Mouse (Mus musculus) liver, embryonic 14.5 days (tissue): ENCODE results near the gene Sec62.

Experiments
- CTCF ChIP-seq: IDR thresholded peaks from 2 replicates; pipeline ENCODE4 v1.5.1; 2016; ENCODE audit warnings: antibody characterized with exemption, low read depth, control low read depth
- EP300 ChIP-seq: IDR thresholded peaks from 2 replicates; pipeline ENCODE4 v1.6.1; 2016; ENCODE audit warnings: antibody characterized with exemption, low read depth

DNA sequence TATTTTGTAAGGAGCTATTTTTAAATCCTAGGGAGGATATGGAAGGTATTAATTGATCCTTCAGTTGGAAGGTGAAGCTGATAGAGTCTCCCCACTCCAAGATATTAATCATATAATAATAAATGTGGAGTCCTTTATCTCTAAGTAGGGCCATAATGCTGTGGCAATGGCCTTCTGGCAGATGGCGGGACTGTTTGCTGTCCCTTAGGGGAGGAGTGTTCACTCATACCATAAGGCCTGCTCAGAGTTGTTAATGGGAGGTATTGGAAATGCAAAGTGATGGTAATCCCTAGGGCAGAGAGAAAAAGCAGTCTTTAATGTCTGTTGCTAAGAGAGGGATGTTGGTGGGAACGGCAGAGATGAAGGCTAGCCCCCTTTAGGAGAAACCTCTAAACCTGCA, 53.1 kb downstream of the Sec62 start:
- TF ChIP-seq CTCF (no peak), EP300 (no peak)
